Mouse (Mus musculus) brain, adult 10 weeks (tissue): Measurements from ENCODE around the gene Entpd6. TPM values are rescaled to one million over a fixed set of nuclear protein-coding genes. Genes with fewer than 3 reads are reported as not detected.

Source experiments
- polyA plus RNA-seq: library from polyadenylated mRNA; stranded (reverse); fragments of 350-450 nt; fragmentation: Illumina TruSeq; extraction: RNeasy Lipid Tissue Mini Kit (QIAGEN cat#74804); gene quantifications from one replicate; pipeline ENCODE4 v1.2.3, GENCODE M21; 2015; ENCODE audit warnings: low read depth, low replicate concordance

Gene Entpd6
- polyA plus RNA-seq = 44.9 TPM

GRCm38 (mm10) chr2:150748854-150749253, at the start of gene Entpd6:
Gene Entpd6 (plus strand): TSS chr2:150749042.

GRCm38 (mm10) chr2:150786251-150787180, 37.7 kb downstream of the Entpd6 start, which contains the start of gene Pygb:
Gene Pygb (plus strand): TSS chr2:150786735.

Other genes starting within 250 kb of the Entpd6 start
- not detected for gene Cst7, start 178.6 kb upstream of the Entpd6 start, polyA plus RNA-seq
- gene Apmap, start 140.5 kb upstream of the Entpd6 start, polyA plus RNA-seq = 62.7 TPM
- 17.8 TPM for gene Acss1, start 80.5 kb upstream of the Entpd6 start, polyA plus RNA-seq
- 0.10 TPM for gene Vsx1, start 59.7 kb upstream of the Entpd6 start, polyA plus RNA-seq
- 110 TPM for gene Pygb, start 37.7 kb downstream of the Entpd6 start, polyA plus RNA-seq
- gene Abhd12, start 155.7 kb downstream of the Entpd6 start, polyA plus RNA-seq = 426 TPM
- gene Gins1, start 156.4 kb downstream of the Entpd6 start, polyA plus RNA-seq = 3.4 TPM